Mouse (Mus musculus): ENCODE measurements around the gene Olfr1446.

Olfr1446 gene

GRCm38 (mm10) chr19:12893424-12893823 lies at the start of gene Olfr1446:
TSS of gene Olfr1446 (minus strand) at chr19:12893524.
- no peak for DNase-seq (ENCODE audit: extremely low spot score)

- no peak for DNase-seq (ENCODE audit: extremely low spot score)
These were observed 37.2 kb upstream of the Olfr1446 start, which contains the start of gene Olfr1449 for GRCm38 (mm10) chr19:12930540-12930939. TSS of gene Olfr1449 (plus strand) at chr19:12930840.

GRCm38 (mm10) chr19:12924319-12924718 lies 31.0 kb upstream of the Olfr1446 start, which contains the start of gene Olfr1448:
TSS of gene Olfr1448 (minus strand) at chr19:12924419.
- DNase-seq (ENCODE audit: extremely low spot score), result no peak

GRCm38 (mm10) chr19:12903643-12904042 lies 10.3 kb upstream of the Olfr1446 start, which contains the start of gene Olfr1447:
TSS of gene Olfr1447 (minus strand) at chr19:12903743.
- DNase-seq (ENCODE audit: extremely low spot score), result no peak

- DNase-seq (ENCODE audit: extremely low spot score), result no peak
These were observed 9.8 kb downstream of the Olfr1446 start, which contains the start of gene Olfr1445 for GRCm38 (mm10) chr19:12883555-12883954. TSS of gene Olfr1445 (plus strand) at chr19:12883855.

- DNase-seq (ENCODE audit: extremely low spot score), result no peak
These were observed 36.3 kb downstream of the Olfr1446 start, which contains the start of gene Olfr1444 for GRCm38 (mm10) chr19:12856983-12857382. TSS of gene Olfr1444 (plus strand) at chr19:12857283.

- no peak for DNase-seq (ENCODE audit: extremely low spot score)
These were observed 46.9 kb downstream of the Olfr1446 start, which contains the start of gene Gm5244 for GRCm38 (mm10) chr19:12846382-12846781. TSS of gene Gm5244 (plus strand) at chr19:12846682.

- no peak for DNase-seq (ENCODE audit: extremely low spot score)
These were observed 54.8 kb downstream of the Olfr1446 start for GRCm38 (mm10) chr19:12838507-12838906.
